Mouse (Mus musculus) testis, adult 2 months (tissue): Measurements from ENCODE around the gene Josd1. TPM values are rescaled to one million over a fixed set of nuclear protein-coding genes. Genes with fewer than 3 reads are reported as not detected.

Source experiments
- H3K27ac ChIP-seq: fragments of 200-500 bp; 2 replicates; pipeline ENCODE4 v1.5.1; 2012; ENCODE audit warnings: low read depth, low read length; ENCODE audit not compliant: control insufficient read depth, insufficient read depth
- H3K27me3 ChIP-seq: fragments of 200-500 bp; 2 replicates; pipeline ENCODE4 v1.6.1; 2012; ENCODE audit warnings: mild to moderate bottlenecking, low read length, moderate library complexity; ENCODE audit not compliant: control insufficient read depth, insufficient read depth
- H3K36me3 ChIP-seq: fragments of 200-500 bp; 2 replicates; pipeline ENCODE4 v1.6.1; 2012; ENCODE audit warnings: mild to moderate bottlenecking, low read length; ENCODE audit not compliant: control insufficient read depth, insufficient read depth
- H3K4me1 ChIP-seq: fragments of 200-500 bp; 2 replicates; pipeline ENCODE4 v1.6.1; 2012; ENCODE audit warnings: low read length; ENCODE audit not compliant: control insufficient read depth, insufficient read depth
- H3K4me3 ChIP-seq: fragments of 200-500 bp; 2 replicates; pipeline ENCODE4 v1.5.1; 2012; ENCODE audit warnings: low read depth, mild to moderate bottlenecking, low read length, moderate library complexity, mixed read lengths; ENCODE audit not compliant: control insufficient read depth
- CTCF ChIP-seq: fragments of 200-500 bp; IDR thresholded peaks from 2 replicates; pipeline ENCODE4 v1.5.1; 2012; ENCODE audit warnings: low read depth, mild to moderate bottlenecking, inconsistent platforms, low read length, moderate library complexity; ENCODE audit not compliant: control insufficient read depth, insufficient read depth, insufficient replicate concordance
- POLR2A ChIP-seq: fragments of 200-500 bp; IDR thresholded peaks from 2 replicates; pipeline ENCODE4 v1.6.1; 2012; ENCODE audit warnings: low read depth, mild to moderate bottlenecking, inconsistent platforms, low read length, moderate library complexity; ENCODE audit not compliant: control insufficient read depth
- polyA plus RNA-seq: library from polyadenylated mRNA; depleted of rRNA; stranded (reverse); fragments of >200 nt; gene quantifications from 2 replicates; pipeline ENCODE4 v1.2.3, GENCODE M21; 2012

Josd1 gene
- polyA plus RNA-seq, 1 experiment = 22.6 TPM

DNA sequence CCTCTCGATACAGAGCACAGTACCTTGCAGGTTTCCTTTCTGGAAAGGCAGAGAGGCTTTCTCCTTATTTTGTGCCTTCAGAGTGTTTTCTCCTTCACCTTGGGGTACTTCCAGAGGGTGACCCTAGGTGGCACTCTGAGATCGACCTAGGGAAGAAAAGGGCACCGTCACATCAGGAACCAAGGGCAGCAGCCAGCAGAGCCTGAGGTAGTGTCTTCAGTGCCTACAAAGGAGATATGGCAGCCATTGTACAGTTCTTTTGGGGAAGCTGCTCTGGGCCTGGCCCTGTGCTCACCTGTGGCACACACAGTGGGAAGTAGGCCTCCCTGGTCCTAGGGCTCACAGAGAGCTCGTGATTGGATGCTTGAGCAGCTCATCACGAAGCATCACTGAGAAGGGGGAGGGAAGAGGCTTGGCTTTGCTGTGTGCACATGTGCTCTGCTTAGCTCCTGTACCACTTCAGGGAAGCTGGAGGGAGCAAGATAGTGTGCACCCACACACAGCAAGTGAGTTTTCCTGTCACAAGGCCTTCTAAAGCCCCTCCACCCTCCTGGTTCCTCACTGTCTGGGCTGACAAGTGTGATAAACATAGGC lies 20.6 kb upstream of the Josd1 start:
- Histone ChIP-seq H3K36me3 (peaks cover 2% of the 10 kb centered on the region; the same call in 1 of the 2 replicates), H3K4me3 (no peak overlapping the region), H3K27ac (no peak overlapping the region), H3K27me3 (no peaks in the 10 kb centered on the region), H3K4me1 (no peaks in the 10 kb centered on the region)
- TF ChIP-seq CTCF (no peak), POLR2A (no peak)

DNA sequence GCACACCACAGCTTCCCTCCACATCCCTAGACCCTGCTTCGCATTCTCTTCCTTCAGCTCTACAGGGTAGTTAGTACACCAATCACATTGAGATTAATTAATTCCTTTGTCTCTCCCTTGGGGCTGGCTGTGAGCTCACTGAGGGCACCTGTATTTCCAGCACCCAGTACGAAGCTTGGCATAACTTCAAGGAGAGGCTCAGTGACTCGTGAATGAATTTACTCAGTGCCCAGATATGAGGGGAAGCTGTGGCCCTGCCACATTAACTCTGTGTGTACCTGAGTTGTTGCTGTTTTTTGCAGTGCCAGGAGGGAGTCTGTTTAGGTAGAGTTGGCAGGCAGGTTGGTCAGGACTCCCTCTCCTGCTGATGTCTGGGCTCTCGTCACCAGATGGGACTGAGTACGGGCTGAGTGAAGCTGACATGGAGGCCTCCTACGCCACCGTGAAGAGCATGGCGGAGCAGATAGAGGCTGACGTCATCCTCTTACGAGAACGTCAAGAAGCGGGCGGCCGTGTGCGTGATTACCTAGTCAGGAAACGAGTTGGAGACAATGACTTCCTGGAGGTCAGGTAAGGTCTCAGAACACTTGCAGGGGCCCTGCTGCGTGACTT lies 19.0 kb upstream of the Josd1 start:
- H3K27ac ChIP-seq = no peak overlapping the region
- H3K4me1 ChIP-seq = no peaks in the 10 kb centered on the region
- H3K4me3 ChIP-seq = no peak overlapping the region
- H3K36me3 ChIP-seq = peaks cover 2% of the 10 kb centered on the region; the same call in 1 of the 2 replicates
- TF ChIP-seq POLR2A (no peak), CTCF (no peak)
- H3K27me3 ChIP-seq = no peaks in the 10 kb centered on the region

DNA sequence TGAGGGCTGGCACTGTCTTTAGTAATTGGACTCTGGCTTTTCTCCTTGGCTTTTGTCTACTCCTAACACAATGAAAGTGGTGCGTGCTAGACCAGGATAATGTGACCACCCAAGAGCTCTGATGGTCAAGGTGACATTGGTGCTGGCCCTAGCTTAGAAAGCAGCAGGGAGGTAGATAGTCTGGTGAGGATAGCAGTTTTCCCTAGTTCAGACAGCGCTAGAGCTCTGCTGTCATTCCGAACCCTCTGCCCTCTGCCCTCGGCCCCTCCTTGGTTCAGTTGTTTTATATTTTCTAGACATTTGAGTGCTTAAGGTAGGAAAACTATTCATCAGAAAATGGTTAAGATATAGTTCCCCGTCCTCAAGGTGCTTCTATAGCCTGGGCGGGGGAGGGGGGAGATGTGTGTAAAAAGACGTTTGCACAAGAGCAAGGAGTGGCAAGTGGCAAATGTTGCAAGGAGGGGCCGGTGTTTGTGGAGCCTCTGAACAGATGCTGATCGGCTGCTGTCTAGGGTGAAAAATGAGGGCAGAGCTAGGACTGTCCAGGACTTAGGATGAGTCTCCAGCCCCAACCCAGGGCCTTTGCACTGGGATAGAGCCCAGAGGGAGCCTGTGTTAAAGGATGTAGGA lies 10.0 kb upstream of the Josd1 start:
- Histone ChIP-seq H3K27ac (no peak overlapping the region), H3K4me1 (peaks cover 8% of the 10 kb centered on the region)
- TF ChIP-seq POLR2A (no peak), CTCF (no peak)

DNA sequence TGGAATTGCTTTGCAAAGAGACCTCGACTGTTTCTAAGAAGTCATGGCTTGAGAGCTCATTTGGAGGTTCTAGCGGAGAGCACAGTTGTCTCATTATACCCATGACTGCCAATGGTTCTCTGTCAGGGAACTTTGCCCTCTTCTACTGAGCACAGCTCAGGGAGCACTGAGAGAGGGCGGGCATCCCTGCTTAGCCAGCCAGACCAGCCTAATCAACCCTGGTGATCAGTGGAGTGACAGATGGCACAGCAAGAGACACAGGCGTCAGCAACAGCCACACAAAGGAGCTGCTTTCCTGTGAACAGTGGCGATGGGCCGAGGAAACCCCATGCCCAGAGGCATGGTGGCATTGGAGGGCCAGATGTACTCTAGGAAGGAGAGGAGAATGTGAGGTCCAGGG lies 9.3 kb upstream of the Josd1 start:
- Histone ChIP-seq H3K27ac (no peak overlapping the region), H3K27me3 (no peaks in the 10 kb centered on the region), H3K4me3 (no peak overlapping the region), H3K4me1 (peaks cover 8% of the 10 kb centered on the region), H3K36me3 (no peaks in the 10 kb centered on the region; the same call in 1 of the 2 replicates)
- TF ChIP-seq CTCF (no peak), POLR2A (no peak)

More for the DNA sequence above, 10.0 kb upstream of the Josd1 start:
- no peaks in the 10 kb centered on the region; the same call in 1 of the 2 replicates for H3K36me3 ChIP-seq
- H3K4me3 ChIP-seq = no peak overlapping the region
- no peaks in the 10 kb centered on the region for H3K27me3 ChIP-seq

DNA sequence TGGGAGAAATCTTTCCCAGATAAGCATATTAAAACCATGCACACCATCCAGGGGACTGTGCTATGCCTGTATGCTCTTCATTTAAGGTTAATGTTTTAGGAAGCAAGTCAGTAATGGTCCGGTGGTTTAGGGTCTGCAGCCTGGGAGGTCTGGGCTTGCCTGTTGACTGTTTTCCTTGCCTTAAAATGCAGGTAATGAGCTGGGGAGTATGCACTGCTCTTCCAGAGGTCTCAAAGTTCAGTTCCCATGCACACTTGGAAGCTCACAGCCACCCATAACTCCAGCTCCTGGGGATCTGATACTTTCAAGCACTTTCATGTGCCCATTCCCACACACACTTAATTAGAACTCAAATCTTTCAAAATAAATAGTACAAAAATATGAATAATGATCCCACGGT lies 8.8 kb upstream of the Josd1 start:
- Histone ChIP-seq H3K27me3 (no peaks in the 10 kb centered on the region), H3K36me3 (no peaks in the 10 kb centered on the region; the same call in 1 of the 2 replicates)
- TF ChIP-seq CTCF = no peak
- no peak for TF ChIP-seq POLR2A

DNA sequence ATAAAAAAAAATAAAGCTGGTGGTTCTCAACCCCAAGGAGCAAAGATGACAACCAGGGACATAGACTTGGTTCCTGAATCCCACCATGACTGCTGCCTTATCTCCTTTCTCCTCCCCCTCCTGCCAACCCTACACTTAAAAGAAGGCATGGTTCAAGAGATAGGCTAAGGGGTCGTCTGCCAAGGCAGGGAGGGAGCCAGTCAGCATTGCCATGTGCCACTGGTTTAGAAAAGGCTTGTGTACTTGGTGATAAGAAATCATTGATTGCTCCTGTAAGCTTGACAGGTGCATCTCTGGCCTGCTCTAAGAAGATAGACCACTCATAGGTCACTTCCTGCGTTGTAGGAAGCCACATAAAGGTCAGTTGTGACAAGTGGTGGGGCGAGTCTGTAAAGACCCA lies 7.8 kb upstream of the Josd1 start:
- H3K4me1 ChIP-seq = peaks cover 13% of the 10 kb centered on the region
- no peak overlapping the region for H3K27ac ChIP-seq
- H3K4me3 ChIP-seq = no peak overlapping the region
- no peaks in the 10 kb centered on the region; the same call in 1 of the 2 replicates for H3K36me3 ChIP-seq
- no peaks in the 10 kb centered on the region for H3K27me3 ChIP-seq
- TF ChIP-seq POLR2A (no peak), CTCF (no peak)

More for the DNA sequence above, 8.8 kb upstream of the Josd1 start:
- H3K4me1 ChIP-seq = peaks cover 10% of the 10 kb centered on the region
- H3K27ac ChIP-seq = no peak overlapping the region
- no peak overlapping the region for H3K4me3 ChIP-seq

DNA sequence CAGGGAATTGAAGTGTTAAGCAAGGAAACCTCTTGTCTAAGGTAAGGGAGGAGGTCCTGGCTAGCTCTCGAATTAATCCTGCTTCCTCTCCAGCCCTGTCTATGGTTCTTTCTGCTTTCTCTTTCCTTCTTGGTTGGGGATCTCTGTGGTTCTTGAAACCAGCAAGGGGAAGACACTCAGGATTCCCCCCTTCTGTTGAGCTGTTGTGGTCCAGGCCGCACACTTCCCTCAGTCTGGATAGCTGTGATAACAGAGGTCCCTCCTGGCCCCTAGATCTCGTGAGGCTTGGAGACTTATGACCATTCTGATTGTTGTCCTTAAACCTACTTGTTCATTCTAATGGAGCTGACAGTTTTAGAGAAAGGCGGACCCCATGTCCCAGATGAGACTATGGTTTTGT lies 6.8 kb upstream of the Josd1 start:
- no peaks in the 10 kb centered on the region; the same call in 1 of the 2 replicates for H3K36me3 ChIP-seq

More for the DNA sequence above, 6.8 kb upstream of the Josd1 start:
- peaks cover 13% of the 10 kb centered on the region for H3K4me1 ChIP-seq
- TF ChIP-seq POLR2A (no peak), CTCF (no peak)
- no peaks in the 10 kb centered on the region for H3K27me3 ChIP-seq
- no peak overlapping the region for H3K27ac ChIP-seq
- H3K4me3 ChIP-seq = no peak overlapping the region
